Mouse (Mus musculus) embryo, embryonic 9.5 days (tissue): ENCODE data around the gene Asb11.

Experiments used
- DNase-seq: peaks from one replicate; pipeline ENCODE4 v3.0.0-alpha.2; 2017; ENCODE audit errors: extremely low spot score

Asb11 gene

GRCm38 (mm10) chrX:164445601-164446000, 8.8 kb downstream of the Asb11 start:
- no peak for DNase-seq

- DNase-seq = no peak
These were observed 9.3 kb downstream of the Asb11 start for GRCm38 (mm10) chrX:164446106-164446551.

DNA sequence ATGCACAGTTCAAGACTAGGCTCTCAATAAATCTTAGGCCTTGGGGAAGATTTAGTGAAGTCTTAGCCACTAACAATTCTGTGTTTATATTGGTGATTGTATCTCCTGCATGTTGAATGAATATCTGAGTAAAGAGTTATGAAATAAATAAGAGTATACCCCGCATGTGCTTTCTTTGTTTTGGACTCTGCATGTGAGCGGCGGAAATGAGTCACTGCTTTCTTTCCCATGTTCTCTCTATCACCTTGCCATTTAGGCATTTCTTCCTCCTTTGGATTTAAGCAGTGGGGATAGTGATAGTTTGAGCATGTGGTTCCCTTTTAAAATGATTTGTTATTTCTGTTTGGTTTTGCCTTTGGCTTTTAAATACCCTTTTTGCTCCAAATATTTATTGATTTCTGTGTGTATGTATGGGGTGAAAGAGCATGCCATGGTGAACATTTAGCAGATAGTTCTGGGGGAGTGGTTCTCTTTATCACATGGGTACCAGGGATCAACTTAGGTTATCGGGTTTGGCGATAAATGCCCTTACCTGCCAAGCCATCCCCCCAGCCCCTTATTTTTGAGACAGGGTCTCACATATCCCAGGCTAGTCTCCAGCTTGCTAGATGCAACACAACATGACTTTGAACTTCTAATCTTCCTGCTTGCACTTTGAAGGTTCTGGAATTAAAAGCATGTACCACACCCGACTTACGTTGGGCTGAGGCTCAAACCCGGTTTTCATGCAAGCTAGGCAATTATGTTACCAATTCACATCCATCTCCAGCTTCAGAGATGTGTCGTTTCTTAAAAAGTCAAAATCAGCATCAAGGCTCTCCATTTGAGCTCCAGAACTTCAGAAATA, 10.3 kb downstream of the Asb11 start:
- no peak for DNase-seq

DNA sequence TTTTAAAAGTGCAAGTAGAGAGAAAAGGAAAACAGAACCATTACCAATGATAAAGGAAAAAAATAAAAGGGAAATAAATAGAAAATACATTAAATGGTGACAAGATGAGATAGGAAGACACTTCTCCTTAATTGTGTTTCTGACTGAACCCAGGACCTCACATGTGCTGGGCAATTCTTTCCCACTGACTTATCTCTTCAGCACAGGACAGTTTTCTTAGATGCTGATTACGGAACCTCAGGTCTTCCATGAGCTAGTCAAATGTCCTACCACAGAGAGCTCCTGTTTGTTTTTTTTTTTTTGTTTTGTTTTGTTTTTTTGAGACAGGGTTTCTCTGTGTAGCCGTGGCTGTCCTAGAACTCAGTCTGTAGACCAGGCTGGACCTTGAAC, 10.9 kb downstream of the Asb11 start:
- DNase-seq = no peak

DNA sequence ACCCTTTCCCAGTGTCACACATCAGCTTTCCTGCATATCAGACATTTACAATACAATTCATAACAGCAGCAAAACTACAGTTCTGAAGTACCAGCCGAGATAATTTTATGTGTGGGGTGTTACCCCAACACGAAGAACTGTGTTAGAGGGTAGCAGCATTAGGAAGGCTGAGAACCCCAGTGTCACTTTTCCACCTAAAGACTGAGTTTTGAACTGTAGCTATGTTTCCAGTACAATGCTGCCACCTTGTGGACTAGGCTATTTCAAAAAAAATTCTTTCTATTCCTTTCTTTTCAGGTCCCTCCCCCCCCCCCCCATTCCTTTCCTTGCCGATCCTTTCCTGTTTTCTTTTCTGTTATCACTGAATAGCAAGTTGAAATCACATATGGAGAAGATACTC, 12.4 kb downstream of the Asb11 start:
- peak; percentile 27 for DNase-seq

- no peak for DNase-seq
These were observed 22.5 kb downstream of the Asb11 start for GRCm38 (mm10) chrX:164459205-164459878.

- no peak for DNase-seq
These were observed 65.5 kb downstream of the Asb11 start for GRCm38 (mm10) chrX:164502258-164502657.

- no peak for DNase-seq
These were observed 69.1 kb downstream of the Asb11 start, which contains the start of gene Asb9 for GRCm38 (mm10) chrX:164505709-164506498. Gene Asb9 (plus strand): TSS chrX:164506327.

GRCm38 (mm10) chrX:164507068-164507467, 70.3 kb downstream of the Asb11 start:
- DNase-seq = no peak

DNA sequence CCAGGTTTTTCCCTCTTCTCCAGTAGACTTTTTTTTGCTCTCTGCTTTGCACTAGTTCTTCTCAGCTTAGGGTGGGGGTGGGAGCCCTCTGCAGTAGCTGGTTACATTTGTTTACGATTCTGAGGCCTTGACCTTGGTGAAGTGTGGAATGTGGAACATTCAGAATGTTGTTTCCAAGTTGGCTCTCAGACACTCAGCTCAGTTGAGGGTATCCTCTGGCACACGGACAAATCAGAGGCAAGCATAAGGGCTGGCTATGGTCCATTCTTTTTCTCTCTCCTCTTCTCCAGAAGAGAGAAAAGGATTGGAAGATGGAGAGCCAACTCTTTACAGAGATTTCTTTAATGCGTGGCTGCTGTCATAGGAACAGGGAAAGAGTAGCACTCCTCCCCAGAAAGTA, 71.9 kb downstream of the Asb11 start:
- DNase-seq = no peak
